Mouse (Mus musculus) forebrain, postnatal 0 days (tissue): ENCODE results near the gene Myl6b. TPM values are rescaled to one million over a fixed set of nuclear protein-coding genes. Genes with fewer than 3 reads are reported as not detected.

ENCODE experiments used
- ATAC-seq: fragments of 200-750 bp; cut with Nextera tagmentation; 2 replicates; pipeline ENCODE4 v1.8.0; 2017; ENCODE audit warnings: mild to moderate bottlenecking, moderate library complexity
- DNase-seq: peaks from one replicate; pipeline ENCODE4 v3.0.0-alpha.2; 2015
- H3K27ac ChIP-seq: fragments of 300-500 bp; sonication (generic); 2 replicates; pipeline ENCODE4 v1.5.1; 2014; ENCODE audit warnings: low read depth, mild to moderate bottlenecking, antibody characterized with exemption, low read length, moderate library complexity, mixed read lengths
- H3K27me3 ChIP-seq: fragments of 300-500 bp; sonication (generic); 2 replicates; pipeline ENCODE4 v1.6.1; 2014; ENCODE audit warnings: mild to moderate bottlenecking, low read length, mixed read lengths; ENCODE audit not compliant: insufficient read depth
- H3K36me3 ChIP-seq: fragments of 300-500 bp; sonication (generic); 2 replicates; pipeline ENCODE4 v1.6.1; 2014; ENCODE audit warnings: mild to moderate bottlenecking, moderate library complexity; ENCODE audit not compliant: insufficient read depth
- H3K4me1 ChIP-seq: fragments of 300-500 bp; sonication (generic); 2 replicates; pipeline ENCODE4 v1.6.1; 2014; ENCODE audit warnings: antibody characterized with exemption; ENCODE audit not compliant: insufficient read depth
- H3K4me2 ChIP-seq: fragments of 300-500 bp; sonication (generic); 2 replicates; pipeline ENCODE4 v1.6.1; 2014; ENCODE audit warnings: low read depth, mild to moderate bottlenecking, moderate library complexity
- H3K4me3 ChIP-seq: fragments of 300-500 bp; sonication (generic); 2 replicates; pipeline ENCODE4 v1.5.1; 2014; ENCODE audit warnings: low read depth, low read length, mixed read lengths
- H3K9ac ChIP-seq: fragments of 300-500 bp; sonication (generic); 2 replicates; pipeline ENCODE4 v1.6.1; 2014; ENCODE audit warnings: mild to moderate bottlenecking
- H3K9me3 ChIP-seq: fragments of 300-500 bp; sonication (generic); 2 replicates; pipeline ENCODE4 v1.6.1; 2016; ENCODE audit warnings: low read length
- CTCF ChIP-seq: sonication (generic); IDR thresholded peaks from 2 replicates; pipeline ENCODE4 v1.5.1; 2016; ENCODE audit warnings: antibody characterized with exemption, control low read depth, low read depth
- WGBS: fragments of 180-500 bp; shearing (Covaris S2); extraction: QIAGEN DNeasy Blood & Tissue Kit; methylation state at CpG from one replicate; pipeline ENCODE4 v1.1.7; 2014; 5-methylcytosine and 5-hydroxymethylcytosine counted together
- microRNA-seq, 2 experiments: library from miRNA; unstranded; fragments of <30 nt; microRNA quantifications; one replicate each; pipeline ENCODE4; 2016
- polyA plus RNA-seq: library from polyadenylated mRNA; unstranded; fragments of >200 nt; fragmentation: Nextera tagmentation; extraction: Ambion mirVana; gene quantifications from 2 replicates; pipeline ENCODE4 v1.2.1, GENCODE M21; 2015
- total RNA-seq: library from RNA; depleted of rRNA; stranded (reverse); fragments of >200 nt; gene quantifications from 2 replicates; pipeline ENCODE4 v1.2.3, GENCODE M21; 2014; rRNA removed

Myl6b gene
- total and polyA plus RNA-seq, 2 experiments from 2014 or later = 4.8 to 31.4 TPM

DNA sequence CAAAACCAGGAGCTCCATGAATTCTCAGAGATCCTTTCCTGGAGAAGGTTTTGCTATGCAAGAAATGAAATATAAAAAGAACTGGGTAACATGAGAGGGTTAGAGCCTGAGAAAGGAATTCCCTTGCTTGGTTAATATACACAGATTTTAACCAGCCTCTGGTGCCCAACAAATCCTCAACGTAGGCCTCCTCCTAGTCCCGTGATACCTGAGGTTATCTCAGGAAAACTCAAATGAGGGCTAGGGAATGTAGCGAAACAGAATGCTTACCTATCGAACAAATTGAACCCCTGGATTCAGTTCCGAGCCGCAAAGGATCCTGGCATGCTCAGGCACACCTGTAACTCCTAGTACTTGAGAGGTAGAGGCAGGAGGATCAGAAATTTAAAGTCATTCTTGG is 40.8 kb downstream of the Myl6b start:
- H3K4me1 ChIP-seq = peaks cover 10% of the 10 kb centered on the region; the same call in 1 of the 2 replicates
- 0 out of 2 replicates have a peak, but pooled peaks cover 4% of the 10 kb centered on the region for H3K36me3 ChIP-seq
- H3K4me3 ChIP-seq = no peak overlapping the region
- 82% methylated on average over 6 of the region's 6 CpGs for WGBS
- no peaks in the 10 kb centered on the region for H3K27me3 ChIP-seq
- ATAC-seq = no peak
- H3K9ac ChIP-seq = no peak overlapping the region
- no peak overlapping the region for H3K27ac ChIP-seq
- DNase-seq = no peak
- TF ChIP-seq CTCF = no peak
- peak overlapping the region; percentile 57; the same call in 1 of the 2 replicates for H3K4me2 ChIP-seq
- H3K9me3 ChIP-seq = no peaks in the 10 kb centered on the region

DNA sequence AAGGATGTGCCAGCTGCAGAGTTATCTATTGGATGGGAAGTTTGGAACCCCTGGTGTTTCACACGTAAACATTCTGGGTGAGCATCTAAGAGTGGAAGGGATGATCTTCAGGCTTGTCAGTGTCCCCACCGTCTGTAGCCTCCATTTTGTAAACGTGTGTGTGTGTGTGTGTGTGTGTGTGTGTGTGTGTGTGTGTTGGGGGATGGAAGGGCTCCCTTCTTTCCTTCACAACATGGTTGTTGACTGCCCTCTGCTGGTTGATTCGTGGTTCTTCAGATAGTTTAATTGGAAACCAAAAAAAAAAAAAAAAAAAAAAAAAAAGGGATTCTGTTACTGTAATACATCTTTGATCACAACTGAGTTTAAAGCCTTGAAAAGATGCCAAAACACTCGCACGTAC is 43.2 kb downstream of the Myl6b start:
- no peaks in the 10 kb centered on the region for H3K27me3 ChIP-seq
- DNase-seq = peak; percentile 91
- WGBS = 3% methylated on average over 6 of the region's 6 CpGs
- H3K27ac ChIP-seq = no peak overlapping the region
- 0 out of 2 replicates have a peak overlapping the region, but pooled peaks have one; percentile 31 for H3K9ac ChIP-seq
- H3K9me3 ChIP-seq = no peaks in the 10 kb centered on the region
- no peaks in the 10 kb centered on the region for H3K4me1 ChIP-seq
- no peak overlapping the region for H3K4me3 ChIP-seq
- peak overlapping the region; percentile 34; the same call in 1 of the 2 replicates for H3K4me2 ChIP-seq
- TF ChIP-seq CTCF = peak; percentile 77
- peak; percentile 32; the same call in 1 of the 2 replicates for ATAC-seq
- H3K36me3 ChIP-seq = no peaks in the 10 kb centered on the region

DNA sequence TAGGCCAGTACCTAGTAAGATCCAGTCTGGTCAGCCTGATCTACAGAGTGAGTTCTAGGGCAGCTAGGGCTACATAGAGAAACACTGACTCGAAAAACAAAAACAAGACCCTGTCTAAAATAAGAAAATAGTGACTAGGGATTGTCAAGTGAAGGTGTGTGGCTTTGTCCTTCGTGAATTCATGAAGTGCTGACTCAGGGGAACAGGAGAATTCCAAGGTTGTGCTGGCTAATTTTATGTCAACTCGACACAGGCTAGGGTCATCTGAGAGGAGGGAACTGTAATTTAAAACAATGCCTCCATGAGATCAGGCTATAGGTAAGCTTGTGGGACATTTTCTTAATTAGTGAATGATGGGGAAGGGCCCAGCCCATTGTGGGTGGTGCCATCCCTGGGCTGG is 44.0 kb downstream of the Myl6b start:
- Histone ChIP-seq H3K27me3 (no peaks in the 10 kb centered on the region), H3K4me3 (no peak overlapping the region), H3K9ac (no peak overlapping the region), H3K36me3 (no peaks in the 10 kb centered on the region), H3K9me3 (no peaks in the 10 kb centered on the region), H3K4me1 (no peaks in the 10 kb centered on the region), H3K27ac (no peak overlapping the region), H3K4me2 (no peak overlapping the region)
- TF ChIP-seq CTCF = no peak
- WGBS = 89% methylated on average over 3 of the region's 3 CpGs
- DNase-seq (no peak), ATAC-seq (no peak)

DNA sequence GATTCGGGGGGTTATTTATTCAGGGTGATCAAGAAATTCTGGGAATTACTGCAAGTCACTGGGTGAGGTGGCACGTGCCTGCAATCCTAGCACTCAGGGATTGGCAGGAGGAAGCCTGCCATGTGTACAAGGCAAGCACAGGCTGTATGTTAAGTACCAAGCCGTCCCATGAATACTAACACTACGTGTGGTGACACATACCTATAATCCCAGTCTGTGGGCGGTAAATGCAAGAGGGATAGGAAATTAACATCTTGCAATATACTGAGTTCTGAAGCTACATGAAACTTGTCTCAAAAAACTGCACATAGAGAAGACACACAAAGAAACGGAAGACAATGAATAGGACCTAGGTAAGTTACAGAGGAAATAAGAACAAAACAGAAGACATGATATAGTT is 47.5 kb downstream of the Myl6b start:
- DNase-seq (no peak), ATAC-seq (no peak)
- Histone ChIP-seq H3K27me3 (no peaks in the 10 kb centered on the region), H3K4me1 (no peaks in the 10 kb centered on the region), H3K9ac (no peak overlapping the region), H3K36me3 (no peaks in the 10 kb centered on the region), H3K9me3 (no peaks in the 10 kb centered on the region), H3K4me3 (no peak overlapping the region), H3K27ac (no peak overlapping the region), H3K4me2 (no peak overlapping the region)
- no peak for TF ChIP-seq CTCF
- 76% methylated on average over 6 of the region's 6 CpGs for WGBS

DNA sequence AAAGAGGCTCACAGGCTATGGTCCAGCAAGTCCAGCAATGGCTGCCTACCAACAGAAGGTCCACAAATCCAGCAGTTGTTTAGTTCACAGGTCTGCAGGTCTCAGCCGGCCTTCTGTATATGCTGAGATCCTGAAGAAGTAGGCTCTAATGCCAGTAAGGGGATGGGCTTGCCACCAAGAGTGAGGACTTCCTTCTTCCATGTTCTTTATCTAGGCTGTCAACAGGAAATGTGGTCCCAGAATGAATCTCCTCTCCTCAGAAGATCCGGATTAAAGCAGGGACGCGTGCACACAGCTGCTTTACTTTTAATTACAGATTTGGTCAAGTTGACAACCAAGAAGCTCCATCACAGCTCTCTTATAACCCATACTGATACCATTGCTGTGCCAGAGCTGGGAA is 53.1 kb downstream of the Myl6b start:
- H3K36me3 ChIP-seq = peaks cover 13% of the 10 kb centered on the region; the same call in 1 of the 2 replicates
- no peak overlapping the region for H3K9ac ChIP-seq
- H3K27ac ChIP-seq = no peak overlapping the region
- H3K4me3 ChIP-seq = no peak overlapping the region
- no peaks in the 10 kb centered on the region for H3K4me1 ChIP-seq
- no peak overlapping the region for H3K4me2 ChIP-seq
- DNase-seq (no peak), ATAC-seq (no peak)
- no peak for TF ChIP-seq CTCF
- 84% methylated on average over 4 of the region's 4 CpGs for WGBS
- H3K27me3 ChIP-seq = no peaks in the 10 kb centered on the region
- H3K9me3 ChIP-seq = no peaks in the 10 kb centered on the region

DNA sequence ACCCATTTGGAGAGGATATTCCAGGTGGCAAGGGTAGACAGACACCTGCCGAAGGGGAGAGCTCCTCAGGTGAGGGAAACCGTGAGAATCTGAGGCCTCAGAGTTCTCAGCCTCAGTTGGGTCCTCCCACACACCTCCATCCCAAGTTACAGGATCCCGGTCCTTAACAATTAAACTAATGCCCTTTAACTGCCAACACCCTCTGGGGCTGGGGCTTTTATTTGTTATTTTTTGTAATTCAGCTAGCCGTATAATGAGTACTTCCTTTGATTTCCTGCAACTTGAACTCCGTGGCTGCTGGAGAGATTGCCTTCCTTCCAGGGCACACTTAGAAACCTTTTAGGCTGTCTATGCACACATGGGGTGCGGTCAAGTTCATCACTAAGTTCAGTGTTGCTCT is 54.1 kb downstream of the Myl6b start:
- H3K4me1 ChIP-seq = no peaks in the 10 kb centered on the region
- ATAC-seq = no peak
- 71% methylated on average over 6 of the region's 6 CpGs for WGBS

More for the DNA sequence above, 54.1 kb downstream of the Myl6b start:
- DNase-seq = no peak
- H3K27ac ChIP-seq = no peak overlapping the region
- no peak overlapping the region for H3K4me2 ChIP-seq
- no peak overlapping the region for H3K9ac ChIP-seq
- H3K27me3 ChIP-seq = no peaks in the 10 kb centered on the region
- H3K36me3 ChIP-seq = peaks cover 24% of the 10 kb centered on the region
- TF ChIP-seq CTCF = no peak
- no peaks in the 10 kb centered on the region for H3K9me3 ChIP-seq
- no peak overlapping the region for H3K4me3 ChIP-seq

Small RNA genes lying within 50 kb of the gene (microRNA-seq; reads per million reads assigned to microRNA genes)
- gene Mir6916 (0.12 to 0.77 reads per million in 2 experiments), gene Mir8105 (0.73 to 1.2 reads per million in 2 experiments)

Other genes with a start within 250 kb of the Myl6b start
- not detected in 2 replicates for gene Apon, start 244.6 kb downstream of the Myl6b start, total RNA-seq
- gene Apon, start 244.6 kb downstream of the Myl6b start, polyA plus RNA-seq = not detected in 2 replicates
- 0.38 and 0.54 TPM in 2 replicates for gene Apof, start 230.0 kb downstream of the Myl6b start, total RNA-seq
- gene Apof, start 230.0 kb downstream of the Myl6b start, polyA plus RNA-seq = 0.12 and 0.26 TPM in 2 replicates
- gene Stat2, start 228.1 kb downstream of the Myl6b start, total RNA-seq = 7.2 and 8.1 TPM in 2 replicates
- 6.8 and 10.3 TPM in 2 replicates for gene Stat2, start 228.1 kb downstream of the Myl6b start, polyA plus RNA-seq
- gene Il23a, start 199.9 kb downstream of the Myl6b start, total RNA-seq = 0.31 TPM in 1 of 2 replicates, not detected in the other
- not detected in 2 replicates for gene Il23a, start 199.9 kb downstream of the Myl6b start, polyA plus RNA-seq
- gene Pan2, start 195.3 kb downstream of the Myl6b start, total RNA-seq = 14.9 and 20.0 TPM in 2 replicates
- 9.6 and 11.9 TPM in 2 replicates for gene Pan2, start 195.3 kb downstream of the Myl6b start, polyA plus RNA-seq
- gene Cnpy2, start 176.2 kb downstream of the Myl6b start, total RNA-seq = 50.1 and 57.5 TPM in 2 replicates
- gene Cnpy2, start 176.2 kb downstream of the Myl6b start, polyA plus RNA-seq = 179 and 205 TPM in 2 replicates
- 205 and 250 TPM in 2 replicates for gene Cs, start 161.0 kb downstream of the Myl6b start, total RNA-seq
- gene Cs, start 161.0 kb downstream of the Myl6b start, polyA plus RNA-seq = 203 and 255 TPM in 2 replicates
- gene Coq10a, start 129.7 kb downstream of the Myl6b start, total RNA-seq = 34.0 and 41.6 TPM in 2 replicates
- 48.2 and 50.0 TPM in 2 replicates for gene Coq10a, start 129.7 kb downstream of the Myl6b start, polyA plus RNA-seq
- gene Ankrd52, start 121.6 kb downstream of the Myl6b start, total RNA-seq = 22.3 and 32.6 TPM in 2 replicates
- 4.7 and 7.7 TPM in 2 replicates for gene Ankrd52, start 121.6 kb downstream of the Myl6b start, polyA plus RNA-seq
- 0.24 and 0.69 TPM in 2 replicates for gene Slc39a5, start 97.5 kb downstream of the Myl6b start, total RNA-seq
- 0.10 and 0.42 TPM in 2 replicates for gene Slc39a5, start 97.5 kb downstream of the Myl6b start, polyA plus RNA-seq
- gene Nabp2, start 87.2 kb downstream of the Myl6b start, total RNA-seq = 82.2 and 90.1 TPM in 2 replicates
- 158 and 159 TPM in 2 replicates for gene Nabp2, start 87.2 kb downstream of the Myl6b start, polyA plus RNA-seq
- gene Rnf41, start 87.0 kb downstream of the Myl6b start, total RNA-seq = 118 and 129 TPM in 2 replicates
- gene Rnf41, start 87.0 kb downstream of the Myl6b start, polyA plus RNA-seq = 95.9 and 108 TPM in 2 replicates
- 197 and 223 TPM in 2 replicates for gene Smarcc2, start 39.4 kb downstream of the Myl6b start, total RNA-seq
- 117 and 134 TPM in 2 replicates for gene Smarcc2, start 39.4 kb downstream of the Myl6b start, polyA plus RNA-seq
- gene Myl6, start 4.5 kb downstream of the Myl6b start, total RNA-seq = 694 and 855 TPM in 2 replicates
- 844 and 972 TPM in 2 replicates for gene Myl6, start 4.5 kb downstream of the Myl6b start, polyA plus RNA-seq
- 9.9 and 14.8 TPM in 2 replicates for gene Esyt1, start 27.2 kb upstream of the Myl6b start, total RNA-seq
- 4.4 and 5.3 TPM in 2 replicates for gene Esyt1, start 27.2 kb upstream of the Myl6b start, polyA plus RNA-seq
- 15.0 and 20.6 TPM in 2 replicates for gene Zc3h10, start 49.1 kb upstream of the Myl6b start, total RNA-seq
- gene Zc3h10, start 49.1 kb upstream of the Myl6b start, polyA plus RNA-seq = 12.7 and 12.8 TPM in 2 replicates
- gene Rpl41, start 50.6 kb upstream of the Myl6b start, total RNA-seq = 877 and 1,605 TPM in 2 replicates
- gene Rpl41, start 50.6 kb upstream of the Myl6b start, polyA plus RNA-seq = 2,439 and 3,234 TPM in 2 replicates
- gene Pa2g4, start 67.3 kb upstream of the Myl6b start, total RNA-seq = 119 and 122 TPM in 2 replicates
- 128 and 135 TPM in 2 replicates for gene Pa2g4, start 67.3 kb upstream of the Myl6b start, polyA plus RNA-seq
- gene Erbb3, start 91.0 kb upstream of the Myl6b start, total RNA-seq = 1.3 and 1.4 TPM in 2 replicates
- gene Erbb3, start 91.0 kb upstream of the Myl6b start, polyA plus RNA-seq = 0.41 and 0.68 TPM in 2 replicates
- 859 and 1,363 TPM in 2 replicates for gene Rps26, start 128.1 kb upstream of the Myl6b start, total RNA-seq
- gene Rps26, start 128.1 kb upstream of the Myl6b start, polyA plus RNA-seq = 436 and 640 TPM in 2 replicates
- 8.4 and 15.6 TPM in 2 replicates for gene Ikzf4, start 147.3 kb upstream of the Myl6b start, total RNA-seq
- gene Ikzf4, start 147.3 kb upstream of the Myl6b start, polyA plus RNA-seq = 6.3 and 11.3 TPM in 2 replicates
- 10.6 and 12.6 TPM in 2 replicates for gene Suox, start 175.4 kb upstream of the Myl6b start, total RNA-seq
- gene Suox, start 175.4 kb upstream of the Myl6b start, polyA plus RNA-seq = 8.4 and 10.1 TPM in 2 replicates
- gene Rab5b, start 197.6 kb upstream of the Myl6b start, total RNA-seq = 133 TPM in 2 replicates
- 104 and 118 TPM in 2 replicates for gene Rab5b, start 197.6 kb upstream of the Myl6b start, polyA plus RNA-seq
- 0.85 and 1.2 TPM in 2 replicates for gene Pmel, start 205.5 kb upstream of the Myl6b start, total RNA-seq
- gene Pmel, start 205.5 kb upstream of the Myl6b start, polyA plus RNA-seq = 0.67 and 0.86 TPM in 2 replicates
- gene Cdk2, start 206.3 kb upstream of the Myl6b start, total RNA-seq = 8.5 and 10.0 TPM in 2 replicates
- 9.9 and 10.3 TPM in 2 replicates for gene Cdk2, start 206.3 kb upstream of the Myl6b start, polyA plus RNA-seq
- gene Dgka, start 246.2 kb upstream of the Myl6b start, total RNA-seq = 5.6 and 7.2 TPM in 2 replicates
- gene Dgka, start 246.2 kb upstream of the Myl6b start, polyA plus RNA-seq = 4.3 and 4.8 TPM in 2 replicates
- gene Pym1, start 249.2 kb upstream of the Myl6b start, total RNA-seq = 67.7 and 68.4 TPM in 2 replicates
- 51.6 and 61.2 TPM in 2 replicates for gene Pym1, start 249.2 kb upstream of the Myl6b start, polyA plus RNA-seq